In the genomic region with DNA sequence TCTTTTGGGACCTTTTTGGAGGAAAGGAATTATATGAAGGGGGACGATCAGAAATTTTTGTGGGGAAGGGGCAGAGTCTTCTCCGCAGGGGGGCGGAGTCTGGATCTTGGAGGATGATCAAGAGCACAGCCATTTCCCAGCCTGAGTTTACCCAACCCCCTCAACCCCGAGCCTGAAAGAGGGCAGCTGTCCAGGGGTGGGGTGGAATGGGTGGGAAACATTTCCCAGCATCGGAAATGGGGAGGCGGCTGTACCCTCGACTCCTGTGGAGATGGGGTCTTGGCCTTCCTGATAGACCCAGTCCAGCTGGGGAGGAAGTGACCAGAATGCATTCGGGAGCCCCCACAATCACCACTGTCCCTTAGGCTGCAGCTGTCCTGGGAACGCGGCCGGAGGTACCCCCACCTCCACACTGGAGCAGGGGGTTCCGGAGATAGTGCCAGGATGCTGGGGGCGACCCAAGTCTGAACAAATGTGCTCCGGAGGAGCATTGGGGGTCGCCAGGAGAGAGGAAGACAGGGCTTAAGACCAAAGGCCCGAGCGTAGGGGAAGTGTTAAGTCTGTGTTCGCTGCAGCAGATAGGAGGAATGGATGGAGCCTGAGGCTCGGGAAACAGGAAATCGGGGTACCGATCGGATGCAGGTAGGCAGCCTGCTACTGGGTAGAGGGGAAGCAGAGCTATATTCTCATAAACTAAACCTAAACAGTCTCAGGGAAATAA, we compare ENCODE assay signal across 8 mouse cellular contexts. TPM values are rescaled to one million over a fixed set of nuclear protein-coding genes. Genes with fewer than 3 reads are reported as not detected.
DNase-seq lines count a peak whose midpoint lies in the region; ATAC-seq and TF ChIP-seq lines count a peak whose summit lies in the region.

No protein-coding gene starts in this region.

- WGBS in forebrain, postnatal 0 days: 3% methylated on average over 22 of the region's 22 CpGs
- 1% methylated on average over 22 of the region's 22 CpGs for WGBS in hindbrain, embryonic 13.5 days
- WGBS in liver, adult 2 months: 24% methylated on average over 22 of the region's 22 CpGs
- 2% methylated on average over 22 of the region's 22 CpGs for WGBS in neural tube, embryonic 11.5 days

- H3K36me3 ChIP-seq in forebrain, postnatal 0 days (ENCODE audit: insufficient read depth): no peaks in the 10 kb centered on the region
- H3K36me3 ChIP-seq in hindbrain, embryonic 13.5 days: no peaks in the 10 kb centered on the region
- no peaks in the 10 kb centered on the region for H3K36me3 ChIP-seq in liver, adult 2 months (ENCODE audit: control insufficient read depth, insufficient read depth, low read length)
- H3K36me3 ChIP-seq in neural tube, embryonic 11.5 days (ENCODE audit: control insufficient read depth, insufficient read depth, low read length): no peaks in the 10 kb centered on the region

- H3K4me3 ChIP-seq in brown adipose tissue, adult 24 weeks (ENCODE audit: insufficient read depth, low read depth, low read length): peak overlapping the region; percentile 66
- peak overlapping the region; percentile 87 for H3K4me3 ChIP-seq in forebrain, postnatal 0 days (ENCODE audit: low read depth, low read length)
- peak overlapping the region; percentile 74 for H3K4me3 ChIP-seq in hindbrain, embryonic 13.5 days
- H3K4me3 ChIP-seq in liver, adult 2 months (ENCODE audit: insufficient read depth, low read depth, low read length): peak overlapping the region; percentile 27
- H3K4me3 ChIP-seq in neural tube, embryonic 11.5 days (ENCODE audit: low read depth, low read length): peak overlapping the region; percentile 92

- TF ChIP-seq CTCF in forebrain, postnatal 0 days (IDR thresholded peaks at IDR 0.05; ENCODE audit: low read depth): no peak
- TF ChIP-seq CTCF in liver, adult 2 months (IDR thresholded peaks at IDR 0.05; ENCODE audit: low read depth, low read length): no peak

- peak; percentile 76 to 81 for DNase-seq in right cerebral cortex, postnatal 10 days (ENCODE audit: low spot score in 2 of 2)
- DNase-seq in right cerebral cortex, postnatal 36 days (ENCODE audit: low spot score in 2 of 2): no peak
- DNase-seq in forebrain, postnatal 0 days: peak; percentile 65
- no peak for DNase-seq in liver, adult 2 months (ENCODE audit: extremely low read depth, low read depth, low spot score)
- peak; percentile 63 for DNase-seq in neural tube, embryonic 11.5 days (ENCODE audit: low spot score)
- no peak for DNase-seq in layer of hippocampus, adult 9-11 months

- H3K4me1 ChIP-seq in brown adipose tissue, adult 24 weeks (ENCODE audit: control insufficient read depth, insufficient read depth, insufficient read length, low read length): peaks cover 19% of the 10 kb centered on the region
- peaks cover 29% of the 10 kb centered on the region for H3K4me1 ChIP-seq in forebrain, postnatal 0 days (ENCODE audit: insufficient read depth)
- peaks cover 52% of the 10 kb centered on the region for H3K4me1 ChIP-seq in hindbrain, embryonic 13.5 days (replicated peaks)
- peaks cover 12% of the 10 kb centered on the region for H3K4me1 ChIP-seq in liver, adult 2 months (ENCODE audit: control insufficient read depth, insufficient read depth, low read length)
- peaks cover 34% of the 10 kb centered on the region for H3K4me1 ChIP-seq in neural tube, embryonic 11.5 days (ENCODE audit: control insufficient read depth, insufficient read depth, low read length)

- no peaks in the 10 kb centered on the region for H3K9me3 ChIP-seq in forebrain, postnatal 0 days (ENCODE audit: low read length)
- no peaks in the 10 kb centered on the region for H3K9me3 ChIP-seq in hindbrain, embryonic 13.5 days
- no peaks in the 10 kb centered on the region for H3K9me3 ChIP-seq in neural tube, embryonic 11.5 days (ENCODE audit: control insufficient read depth, low read length)

- peak overlapping the region; percentile 69 for H3K9ac ChIP-seq in forebrain, postnatal 0 days
- peak overlapping the region; percentile 84 for H3K9ac ChIP-seq in hindbrain, embryonic 13.5 days
- peak overlapping the region; percentile 60 for H3K9ac ChIP-seq in liver, adult 2 months (ENCODE audit: low read depth, low read length)
- peak overlapping the region; percentile 54 for H3K9ac ChIP-seq in neural tube, embryonic 11.5 days (ENCODE audit: low read length)

- H3K27ac ChIP-seq in brown adipose tissue, adult 24 weeks (replicated peaks; ENCODE audit: low read depth, low read length): peak overlapping the region; percentile 89
- H3K27ac ChIP-seq in forebrain, postnatal 0 days (ENCODE audit: low read depth, low read length): peak overlapping the region; percentile 96
- peak overlapping the region; percentile 66 for H3K27ac ChIP-seq in hindbrain, embryonic 13.5 days
- peak overlapping the region; percentile 36 for H3K27ac ChIP-seq in liver, adult 2 months (replicated peaks; ENCODE audit: insufficient read depth, low read depth, low read length)
- H3K27ac ChIP-seq in neural tube, embryonic 11.5 days (ENCODE audit: low read depth, low read length): peak overlapping the region; percentile 93

- H3K4me2 ChIP-seq in forebrain, postnatal 0 days (ENCODE audit: low read depth): peak overlapping the region; percentile 85
- H3K4me2 ChIP-seq in hindbrain, embryonic 13.5 days: peak overlapping the region; percentile 100
- peak overlapping the region; percentile 92 for H3K4me2 ChIP-seq in neural tube, embryonic 11.5 days (ENCODE audit: low read depth)

- peaks cover 31% of the 10 kb centered on the region; the same call in 1 of the 2 replicates for H3K79me2 ChIP-seq in liver, adult 2 months (ENCODE audit: control insufficient read depth, insufficient read depth, low read length)

- ATAC-seq in forebrain, postnatal 0 days: no peak
- peak; percentile 11 for ATAC-seq in hindbrain, embryonic 13.5 days (ENCODE audit: low FRiP score)
- peak; percentile 14; the same call in 1 of the 2 replicates for ATAC-seq in neural tube, embryonic 11.5 days (ENCODE audit: insufficient read depth, low FRiP score, low TSS enrichment)

- no peaks in the 10 kb centered on the region for H3K27me3 ChIP-seq in forebrain, postnatal 0 days (ENCODE audit: insufficient read depth, low read length)
- no peaks in the 10 kb centered on the region for H3K27me3 ChIP-seq in hindbrain, embryonic 13.5 days
- H3K27me3 ChIP-seq in liver, adult 2 months (ENCODE audit: control insufficient read depth, insufficient read depth, low read length): no peaks in the 10 kb centered on the region
- no peaks in the 10 kb centered on the region for H3K27me3 ChIP-seq in neural tube, embryonic 11.5 days (ENCODE audit: control insufficient read depth, insufficient read depth, low read length)

- TF ChIP-seq POLR2A in liver, adult 2 months (IDR thresholded peaks at IDR 0.05; ENCODE audit: extremely low read depth, insufficient read depth, low read length): no peak

RNA-seq across cellular contexts. Expression of a gene that starts 0.7 kb away (rescaled TPM):
- 7.1 and 7.4 TPM in 2 replicates for polyA plus RNA-seq in brown adipose tissue, adult 24 weeks (2012; ENCODE audit: insufficient read depth, insufficient read length, missing spikeins)
- total RNA-seq in forebrain, postnatal 0 days (2014; rRNA removed): 11.8 and 16.5 TPM in 2 replicates
- 3.7 and 4.5 TPM in 2 replicates for polyA plus RNA-seq in forebrain, postnatal 0 days (2015; fragmentation: Nextera tagmentation; extraction: Ambion mirVana)
- 4.0 and 4.2 TPM in 2 replicates for polyA plus RNA-seq in hindbrain, embryonic 13.5 days (2015; fragmentation: Nextera tagmentation; extraction: Ambion mirVana)
- total RNA-seq in liver, adult 2 months (2014; rRNA removed): 7.4 and 8.8 TPM in 2 replicates
- polyA plus RNA-seq in liver, adult 2 months (2012; rRNA removed): 23.3 and 27.0 TPM in 2 replicates
- polyA plus RNA-seq in neural tube, embryonic 11.5 days (2014; fragmentation: Nextera tagmentation; extraction: Ambion mirVana): 16.2 and 16.7 TPM in 2 replicates

RNA-seq across cellular contexts. Expression of a gene that starts 13.6 kb away (rescaled TPM):
- 85.4 and 96.9 TPM in 2 replicates for polyA plus RNA-seq in brown adipose tissue, adult 24 weeks (2012; ENCODE audit: insufficient read depth, insufficient read length, missing spikeins)
- total RNA-seq in forebrain, postnatal 0 days (2014; rRNA removed): 150 and 154 TPM in 2 replicates
- polyA plus RNA-seq in forebrain, postnatal 0 days (2015; fragmentation: Nextera tagmentation; extraction: Ambion mirVana): 21.0 and 21.5 TPM in 2 replicates
- polyA plus RNA-seq in hindbrain, embryonic 13.5 days (2015; fragmentation: Nextera tagmentation; extraction: Ambion mirVana): 13.9 and 14.6 TPM in 2 replicates
- total RNA-seq in liver, adult 2 months (2014; rRNA removed): 9.1 and 11.4 TPM in 2 replicates
- polyA plus RNA-seq in liver, adult 2 months (2012; rRNA removed): 69.3 and 74.5 TPM in 2 replicates
- 15.9 and 19.7 TPM in 2 replicates for polyA plus RNA-seq in neural tube, embryonic 11.5 days (2014; fragmentation: Nextera tagmentation; extraction: Ambion mirVana)

RNA-seq across cellular contexts. Expression of a gene that starts 16.3 kb away (rescaled TPM):
- polyA plus RNA-seq in brown adipose tissue, adult 24 weeks (2012; ENCODE audit: insufficient read depth, insufficient read length, missing spikeins): 25.2 and 31.3 TPM in 2 replicates
- total RNA-seq in forebrain, postnatal 0 days (2014; rRNA removed): 119 and 121 TPM in 2 replicates
- polyA plus RNA-seq in forebrain, postnatal 0 days (2015; fragmentation: Nextera tagmentation; extraction: Ambion mirVana): 25.4 and 31.3 TPM in 2 replicates
- polyA plus RNA-seq in hindbrain, embryonic 13.5 days (2015; fragmentation: Nextera tagmentation; extraction: Ambion mirVana): 36.9 and 42.4 TPM in 2 replicates
- 5.3 and 8.3 TPM in 2 replicates for total RNA-seq in liver, adult 2 months (2014; rRNA removed)
- polyA plus RNA-seq in liver, adult 2 months (2012; rRNA removed): 18.3 and 23.3 TPM in 2 replicates
- polyA plus RNA-seq in neural tube, embryonic 11.5 days (2014; fragmentation: Nextera tagmentation; extraction: Ambion mirVana): 30.4 and 38.2 TPM in 2 replicates

RNA-seq across cellular contexts. Expression of a gene that starts 30.0 kb away (rescaled TPM):
- polyA plus RNA-seq in brown adipose tissue, adult 24 weeks (2012; ENCODE audit: insufficient read depth, insufficient read length, missing spikeins): 1.9 and 2.6 TPM in 2 replicates
- total RNA-seq in forebrain, postnatal 0 days (2014; rRNA removed): 5.0 and 8.3 TPM in 2 replicates
- 0.59 and 0.98 TPM in 2 replicates for polyA plus RNA-seq in forebrain, postnatal 0 days (2015; fragmentation: Nextera tagmentation; extraction: Ambion mirVana)
- 1.6 and 1.9 TPM in 2 replicates for polyA plus RNA-seq in hindbrain, embryonic 13.5 days (2015; fragmentation: Nextera tagmentation; extraction: Ambion mirVana)
- total RNA-seq in liver, adult 2 months (2014; rRNA removed): 2.2 and 2.6 TPM in 2 replicates
- 3.4 and 4.7 TPM in 2 replicates for polyA plus RNA-seq in liver, adult 2 months (2012; rRNA removed)
- 3.7 and 3.8 TPM in 2 replicates for polyA plus RNA-seq in neural tube, embryonic 11.5 days (2014; fragmentation: Nextera tagmentation; extraction: Ambion mirVana)

RNA-seq across cellular contexts. Expression of a gene that starts 30.8 kb away (rescaled TPM):
- polyA plus RNA-seq in brown adipose tissue, adult 24 weeks (2012; ENCODE audit: insufficient read depth, insufficient read length, missing spikeins): 6.1 and 10.0 TPM in 2 replicates
- total RNA-seq in forebrain, postnatal 0 days (2014; rRNA removed): 23.4 and 25.3 TPM in 2 replicates
- polyA plus RNA-seq in forebrain, postnatal 0 days (2015; fragmentation: Nextera tagmentation; extraction: Ambion mirVana): 14.9 and 17.3 TPM in 2 replicates
- polyA plus RNA-seq in hindbrain, embryonic 13.5 days (2015; fragmentation: Nextera tagmentation; extraction: Ambion mirVana): 14.0 and 15.4 TPM in 2 replicates
- 20.2 and 24.6 TPM in 2 replicates for total RNA-seq in liver, adult 2 months (2014; rRNA removed)
- 27.9 and 35.4 TPM in 2 replicates for polyA plus RNA-seq in liver, adult 2 months (2012; rRNA removed)
- 11.0 and 11.6 TPM in 2 replicates for polyA plus RNA-seq in neural tube, embryonic 11.5 days (2014; fragmentation: Nextera tagmentation; extraction: Ambion mirVana)

Comparison
In these comparisons a context has a peak if more than half of its experiments do, and no peak if none do; other contexts are left out.
1. DNase-seq: peak in right cerebral cortex, postnatal 10 days (2 of 2), forebrain, postnatal 0 days (single experiment) and neural tube, embryonic 11.5 days (single experiment); none in right cerebral cortex, postnatal 36 days (0 of 2), liver, adult 2 months (single experiment) and layer of hippocampus, adult 9-11 months (single experiment).
2. H3K27ac ChIP-seq: peak in every context shown above with its lines; median percentile 96 in forebrain, postnatal 0 days; 93 in neural tube, embryonic 11.5 days; 89 in brown adipose tissue, adult 24 weeks; 66 in hindbrain, embryonic 13.5 days; 36 in liver, adult 2 months.
3. H3K4me3 ChIP-seq: peak in every context shown above with its lines; median percentile 92 in neural tube, embryonic 11.5 days; 87 in forebrain, postnatal 0 days; 74 in hindbrain, embryonic 13.5 days; 66 in brown adipose tissue, adult 24 weeks; 27 in liver, adult 2 months.
4. Peak in every context shown above with its lines, with median percentiles within 50 percentile points of each other: H3K4me2 ChIP-seq and H3K9ac ChIP-seq.